Mouse (Mus musculus): Measurements from ENCODE around the gene Alpi. TPM values are rescaled to one million over a fixed set of nuclear protein-coding genes. Genes with fewer than 3 reads are reported as not detected.

The Alpi gene
- 0.61 and 1.1 TPM in 2 replicates for polyA plus RNA-seq (2014; fragmentation: Nextera tagmentation; extraction: Ambion mirVana)

DNA sequence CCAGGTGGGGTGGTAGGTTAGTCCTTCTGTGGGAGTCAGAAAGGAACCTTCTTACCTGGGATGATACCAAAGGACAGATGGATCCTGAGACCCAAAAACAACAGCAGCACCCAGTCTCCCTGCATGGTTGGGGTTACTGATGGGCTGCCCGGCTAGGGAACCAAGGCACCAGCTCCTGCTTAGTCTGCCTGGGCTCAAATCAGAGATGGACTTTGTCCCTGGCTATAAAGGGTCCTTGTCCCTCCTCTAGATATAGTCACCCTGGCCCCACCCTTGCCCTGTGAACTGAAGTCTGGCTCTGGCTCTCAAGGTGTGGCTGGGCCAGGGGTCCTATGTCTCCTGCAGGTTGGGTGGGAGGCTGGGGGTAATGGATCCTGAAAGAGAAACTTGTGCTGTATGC, at the start of gene Alpi:
Alpi (minus strand) TSS at position 196 of the 400 bp plus-strand sequence.
- H3K27me3 ChIP-seq (ENCODE audit: control insufficient read depth, insufficient read depth, low read length) = no peaks in the 10 kb centered on the region
- H3K4me3 ChIP-seq (ENCODE audit: low read depth, low read length) = no peak within 1 kb of the TSS
- H3K4me1 ChIP-seq (ENCODE audit: control insufficient read depth, insufficient read depth, low read length) = no peaks in the 10 kb centered on the region
- no peak within 1 kb of the TSS for H3K4me2 ChIP-seq (replicated peaks; ENCODE audit: low read depth, low read length)
- ATAC-seq (ENCODE audit: insufficient number of reproducible peaks, insufficient read depth, low FRiP score, low read depth) = no peak
- no peaks in the 10 kb centered on the region for H3K36me3 ChIP-seq (ENCODE audit: control insufficient read depth, insufficient read depth, low read length)
- no peaks in the 10 kb centered on the region for H3K9me3 ChIP-seq (ENCODE audit: control insufficient read depth, low read depth, low read length)
- no peak within 1 kb of the TSS for H3K9ac ChIP-seq (replicated peaks; ENCODE audit: low read depth, low read length)
- 85% methylated on average over 1 of the region's 1 CpGs for WGBS
- no peak within 1 kb of the TSS for H3K27ac ChIP-seq (ENCODE audit: low read length)

DNA sequence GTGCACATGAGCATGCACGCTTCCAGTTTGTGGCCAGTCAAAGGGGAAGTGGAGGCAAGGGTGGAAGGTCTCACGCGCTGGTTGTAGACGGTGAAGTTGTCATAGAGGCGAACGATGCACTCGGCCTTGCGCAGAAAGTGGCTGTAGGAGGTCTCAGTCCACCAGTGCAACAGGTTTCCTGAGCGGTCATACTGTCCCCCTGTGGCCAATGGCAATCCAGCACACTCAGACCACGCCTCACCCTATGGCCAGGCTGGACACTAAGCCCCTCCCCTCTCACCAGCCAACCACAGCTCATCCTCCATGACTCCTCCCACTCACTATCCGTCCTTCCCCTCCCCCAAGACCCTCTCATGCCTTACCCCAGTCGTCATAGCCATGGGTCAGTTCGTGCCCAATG, 48.0 kb upstream of the Alpi start:
- no peaks in the 10 kb centered on the region for H3K36me3 ChIP-seq (ENCODE audit: control insufficient read depth, insufficient read depth, low read length)
- no peak for ATAC-seq (ENCODE audit: insufficient number of reproducible peaks, insufficient read depth, low FRiP score, low read depth)
- H3K27me3 ChIP-seq (ENCODE audit: control insufficient read depth, insufficient read depth, low read length) = peaks cover 41% of the 10 kb centered on the region
- no peak overlapping the region for H3K4me3 ChIP-seq (ENCODE audit: low read depth, low read length)
- no peak overlapping the region for H3K4me2 ChIP-seq (replicated peaks; ENCODE audit: low read depth, low read length)
- H3K9me3 ChIP-seq (ENCODE audit: control insufficient read depth, low read depth, low read length) = no peaks in the 10 kb centered on the region
- H3K9ac ChIP-seq (replicated peaks; ENCODE audit: low read depth, low read length) = no peak overlapping the region
- WGBS = 40% methylated on average over 13 of the region's 13 CpGs
- 0 out of 2 replicates have a peak, but pooled peaks cover under 1% of the 10 kb centered on the region for H3K4me1 ChIP-seq (ENCODE audit: control insufficient read depth, insufficient read depth, low read length)
- no peak overlapping the region for H3K27ac ChIP-seq (ENCODE audit: low read length)

DNA sequence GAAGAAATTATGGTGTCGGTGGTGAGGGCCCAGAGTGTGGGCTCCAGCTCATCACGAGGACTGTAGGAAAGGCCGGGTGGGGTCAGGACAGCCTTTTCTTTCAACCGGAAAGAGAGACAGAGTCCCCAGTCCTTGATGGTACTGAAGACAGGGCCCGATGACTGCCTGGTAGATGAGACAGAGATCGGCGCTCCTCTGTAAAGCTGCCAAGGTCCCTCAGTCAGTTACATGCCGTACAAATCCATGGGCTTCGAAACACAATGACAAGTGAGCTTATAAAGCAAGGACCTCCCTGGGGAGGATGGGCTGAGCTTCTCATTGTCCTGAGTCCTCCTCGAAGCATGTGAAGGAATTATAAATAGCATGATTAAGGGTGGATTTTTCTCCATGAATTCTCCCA, 41.7 kb upstream of the Alpi start:
- Histone ChIP-seq H3K27ac (ENCODE audit: low read length) (no peak overlapping the region), H3K27me3 (ENCODE audit: control insufficient read depth, insufficient read depth, low read length) (no peaks in the 10 kb centered on the region), H3K4me1 (ENCODE audit: control insufficient read depth, insufficient read depth, low read length) (0 out of 2 replicates have a peak, but pooled peaks cover 3% of the 10 kb centered on the region), H3K4me3 (ENCODE audit: low read depth, low read length) (no peak overlapping the region), H3K4me2 (replicated peaks; ENCODE audit: low read depth, low read length) (no peak overlapping the region), H3K9ac (replicated peaks; ENCODE audit: low read depth, low read length) (no peak overlapping the region), H3K9me3 (ENCODE audit: control insufficient read depth, low read depth, low read length) (no peaks in the 10 kb centered on the region), H3K36me3 (ENCODE audit: control insufficient read depth, insufficient read depth, low read length) (no peaks in the 10 kb centered on the region)
- WGBS = 72% methylated on average over 10 of the region's 10 CpGs
- ATAC-seq (ENCODE audit: insufficient number of reproducible peaks, insufficient read depth, low FRiP score, low read depth) = no peak

DNA sequence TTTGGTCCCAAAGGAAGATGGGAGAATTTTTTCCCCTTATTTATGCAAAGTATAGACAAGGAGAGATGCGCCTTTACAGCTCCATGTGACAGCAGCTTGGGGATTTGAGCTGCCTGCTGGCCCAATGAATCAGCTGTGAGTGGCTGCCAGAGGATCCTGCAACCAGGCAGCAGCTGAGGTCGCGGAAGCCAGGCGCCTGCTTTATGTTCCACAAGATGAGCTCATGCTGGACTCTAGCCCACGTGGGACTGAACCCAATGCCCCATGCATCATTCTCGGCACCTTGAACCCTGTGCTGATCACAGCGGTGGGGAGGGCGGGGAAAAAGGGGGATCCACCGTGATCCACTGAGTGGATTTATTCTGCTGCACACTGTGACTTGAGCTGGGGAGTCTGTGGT, 41.0 kb upstream of the Alpi start:
- 44% methylated on average over 9 of the region's 9 CpGs for WGBS
- Histone ChIP-seq H3K4me1 (ENCODE audit: control insufficient read depth, insufficient read depth, low read length) (0 out of 2 replicates have a peak, but pooled peaks cover 3% of the 10 kb centered on the region), H3K9ac (replicated peaks; ENCODE audit: low read depth, low read length) (no peak overlapping the region), H3K27ac (ENCODE audit: low read length) (no peak overlapping the region), H3K4me2 (replicated peaks; ENCODE audit: low read depth, low read length) (no peak overlapping the region), H3K36me3 (ENCODE audit: control insufficient read depth, insufficient read depth, low read length) (no peaks in the 10 kb centered on the region), H3K9me3 (ENCODE audit: control insufficient read depth, low read depth, low read length) (no peaks in the 10 kb centered on the region), H3K27me3 (ENCODE audit: control insufficient read depth, insufficient read depth, low read length) (no peaks in the 10 kb centered on the region), H3K4me3 (ENCODE audit: low read depth, low read length) (no peak overlapping the region)
- peak; percentile 56; the same call in 1 of the 2 replicates for ATAC-seq (ENCODE audit: insufficient number of reproducible peaks, insufficient read depth, low FRiP score, low read depth)

DNA sequence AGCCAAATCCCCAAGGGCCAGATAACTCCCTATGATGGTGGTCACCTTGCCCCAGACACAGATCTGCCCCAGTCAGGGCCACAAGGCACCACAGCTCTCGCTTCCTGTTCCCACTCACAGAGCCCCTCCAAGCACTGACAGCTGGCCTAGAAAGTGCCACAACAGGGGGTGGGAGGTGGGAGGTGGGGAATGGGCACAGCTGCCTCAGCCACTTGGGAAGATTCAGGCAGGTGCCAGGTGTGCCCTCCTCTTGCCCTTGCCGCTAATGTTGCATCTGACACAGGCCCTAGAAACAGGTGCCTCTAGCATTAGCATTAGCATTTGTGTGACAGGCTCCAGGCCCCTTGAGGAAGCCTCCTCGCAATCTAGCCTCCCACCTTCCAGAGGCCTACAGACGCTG, 40.1 kb upstream of the Alpi start:
- H3K36me3 ChIP-seq (ENCODE audit: control insufficient read depth, insufficient read depth, low read length) = no peaks in the 10 kb centered on the region
- H3K4me3 ChIP-seq (ENCODE audit: low read depth, low read length) = no peak overlapping the region
- 0 out of 2 replicates have a peak, but pooled peaks cover 3% of the 10 kb centered on the region for H3K4me1 ChIP-seq (ENCODE audit: control insufficient read depth, insufficient read depth, low read length)
- no peak overlapping the region for H3K9ac ChIP-seq (replicated peaks; ENCODE audit: low read depth, low read length)
- H3K27ac ChIP-seq (ENCODE audit: low read length) = no peak overlapping the region
- ATAC-seq (ENCODE audit: insufficient number of reproducible peaks, insufficient read depth, low FRiP score, low read depth) = no peak
- WGBS = 85% methylated on average over 4 of the region's 4 CpGs
- H3K27me3 ChIP-seq (ENCODE audit: control insufficient read depth, insufficient read depth, low read length) = no peaks in the 10 kb centered on the region
- H3K4me2 ChIP-seq (replicated peaks; ENCODE audit: low read depth, low read length) = no peak overlapping the region
- no peaks in the 10 kb centered on the region for H3K9me3 ChIP-seq (ENCODE audit: control insufficient read depth, low read depth, low read length)

DNA sequence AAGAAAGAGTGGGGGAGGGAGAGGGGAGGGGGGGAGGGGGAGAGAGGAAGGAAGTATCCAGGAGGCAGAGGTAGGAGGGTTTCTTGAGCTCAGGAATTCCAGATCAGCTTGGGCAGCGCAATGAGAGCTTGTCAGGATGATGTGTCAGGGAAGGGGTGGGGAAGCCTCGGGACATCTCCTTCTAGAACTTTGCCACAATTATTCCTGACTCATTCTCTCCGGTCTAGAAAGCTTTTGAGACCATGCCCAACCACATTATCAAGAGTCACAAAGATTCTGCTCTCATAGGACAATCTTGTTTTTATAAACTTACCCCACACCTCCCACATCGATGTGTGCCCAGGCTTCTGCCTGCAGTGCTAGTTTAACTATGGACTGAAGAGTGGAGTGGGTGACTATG, 30.4 kb upstream of the Alpi start:
- Histone ChIP-seq H3K9me3 (ENCODE audit: control insufficient read depth, low read depth, low read length) (no peaks in the 10 kb centered on the region), H3K27ac (ENCODE audit: low read length) (no peak overlapping the region), H3K36me3 (ENCODE audit: control insufficient read depth, insufficient read depth, low read length) (no peaks in the 10 kb centered on the region), H3K27me3 (ENCODE audit: control insufficient read depth, insufficient read depth, low read length) (peaks cover 10% of the 10 kb centered on the region; the same call in 1 of the 2 replicates), H3K9ac (replicated peaks; ENCODE audit: low read depth, low read length) (no peak overlapping the region), H3K4me3 (ENCODE audit: low read depth, low read length) (no peak overlapping the region), H3K4me2 (replicated peaks; ENCODE audit: low read depth, low read length) (no peak overlapping the region), H3K4me1 (ENCODE audit: control insufficient read depth, insufficient read depth, low read length) (no peaks in the 10 kb centered on the region)
- WGBS = 83% methylated on average over 4 of the region's 4 CpGs
- no peak for ATAC-seq (ENCODE audit: insufficient number of reproducible peaks, insufficient read depth, low FRiP score, low read depth)

DNA sequence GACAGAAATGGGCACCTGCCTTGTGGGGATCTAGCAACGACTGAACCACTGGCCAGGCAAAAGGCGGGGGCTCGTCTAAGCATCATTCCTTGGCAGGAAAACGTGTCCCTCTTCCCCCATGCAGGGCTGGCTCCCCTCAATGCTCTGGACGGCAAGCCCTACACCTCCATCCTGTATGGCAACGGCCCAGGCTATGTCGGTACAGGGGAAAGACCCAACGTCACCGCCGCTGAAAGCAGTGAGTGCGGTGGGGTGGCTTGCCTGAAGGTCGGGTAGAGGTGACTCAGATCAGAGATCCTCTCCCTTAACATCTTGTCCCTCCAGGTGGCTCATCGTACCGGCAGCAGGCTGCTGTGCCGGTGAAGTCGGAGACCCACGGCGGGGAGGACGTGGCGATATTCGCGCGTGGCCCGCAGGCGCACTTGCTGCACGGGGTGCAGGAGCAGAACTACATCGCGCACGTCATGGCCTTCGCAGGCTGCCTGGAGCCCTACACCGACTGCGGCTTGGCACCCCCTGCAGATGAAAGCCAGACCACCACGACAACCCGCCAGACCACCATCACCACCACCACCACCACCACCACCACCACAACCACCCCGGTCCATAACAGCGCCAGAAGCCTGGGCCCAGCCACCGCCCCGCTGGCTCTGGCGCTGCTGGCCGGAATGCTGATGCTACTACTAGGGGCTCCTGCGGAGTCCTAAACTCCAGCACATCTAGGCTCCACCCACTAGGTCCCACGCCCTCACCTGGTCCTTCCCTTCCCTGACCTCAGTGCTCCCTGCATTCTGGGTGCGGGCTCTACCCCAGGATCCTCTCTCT, 26.0 kb upstream of the Alpi start:
- no peaks in the 10 kb centered on the region for H3K9me3 ChIP-seq (ENCODE audit: control insufficient read depth, low read depth, low read length)
- no peaks in the 10 kb centered on the region for H3K4me1 ChIP-seq (ENCODE audit: control insufficient read depth, insufficient read depth, low read length)
- ATAC-seq (ENCODE audit: insufficient number of reproducible peaks, insufficient read depth, low FRiP score, low read depth) = no peak
- 8% methylated on average over 43 of the region's 43 CpGs for WGBS
- no peak overlapping the region for H3K27ac ChIP-seq (ENCODE audit: low read length)
- no peak overlapping the region for H3K9ac ChIP-seq (replicated peaks; ENCODE audit: low read depth, low read length)
- peaks cover 17% of the 10 kb centered on the region; the same call in 1 of the 2 replicates for H3K27me3 ChIP-seq (ENCODE audit: control insufficient read depth, insufficient read depth, low read length)
- H3K36me3 ChIP-seq (ENCODE audit: control insufficient read depth, insufficient read depth, low read length) = no peaks in the 10 kb centered on the region
- H3K4me2 ChIP-seq (replicated peaks; ENCODE audit: low read depth, low read length) = no peak overlapping the region
- H3K4me3 ChIP-seq (ENCODE audit: low read depth, low read length) = no peak overlapping the region

DNA sequence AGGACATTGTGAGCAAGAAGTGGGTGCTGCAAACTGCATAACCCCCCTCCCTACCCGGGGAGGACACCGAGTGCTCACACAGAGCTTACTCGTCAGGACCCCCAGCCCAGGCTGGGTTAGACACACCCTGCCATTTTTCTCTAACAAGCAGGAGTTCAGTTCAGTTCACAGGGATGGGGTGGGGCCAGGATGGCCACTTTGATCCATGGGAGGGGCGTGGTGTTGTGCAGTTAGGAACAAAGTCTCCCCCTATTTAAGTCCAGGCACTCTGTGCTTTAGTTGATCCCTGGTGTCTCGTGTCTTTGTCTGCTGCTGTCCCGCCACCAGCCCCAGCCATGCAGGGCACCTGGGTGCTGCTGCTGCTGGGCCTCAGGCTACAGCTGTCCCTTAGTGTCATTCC, 23.3 kb upstream of the Alpi start, which contains the start of gene Akp3:
Akp3 (plus strand) TSS at position 301 of the 400 bp plus-strand sequence.
- Histone ChIP-seq H3K27me3 (ENCODE audit: control insufficient read depth, insufficient read depth, low read length) (peaks cover 17% of the 10 kb centered on the region; the same call in 1 of the 2 replicates), H3K27ac (ENCODE audit: low read length) (no peak within 1 kb of the TSS), H3K9ac (replicated peaks; ENCODE audit: low read depth, low read length) (no peak within 1 kb of the TSS), H3K36me3 (ENCODE audit: control insufficient read depth, insufficient read depth, low read length) (no peaks in the 10 kb centered on the region), H3K9me3 (ENCODE audit: control insufficient read depth, low read depth, low read length) (no peaks in the 10 kb centered on the region), H3K4me1 (ENCODE audit: control insufficient read depth, insufficient read depth, low read length) (no peaks in the 10 kb centered on the region), H3K4me3 (ENCODE audit: low read depth, low read length) (no peak within 1 kb of the TSS), H3K4me2 (replicated peaks; ENCODE audit: low read depth, low read length) (no peak within 1 kb of the TSS)
- WGBS = 67% methylated on average over 6 of the region's 6 CpGs
- ATAC-seq (ENCODE audit: insufficient number of reproducible peaks, insufficient read depth, low FRiP score, low read depth) = no peak

Measured in stomach, embryonic 14.5 days (tissue).